Mouse (Mus musculus) G1E (cell line): ENCODE measurements around the gene Efcab3.

Experiments
- CTCF ChIP-seq: IDR thresholded peaks from 2 replicates; pipeline ENCODE4 v1.5.1; 2012; ENCODE audit warnings: low read depth, low read length, inconsistent platforms, mixed read lengths
- GATA1 ChIP-seq: IDR thresholded peaks from 2 replicates; pipeline ENCODE4 v1.6.1; 2012; ENCODE audit warnings: borderline replicate concordance, low read length, inconsistent platforms, mixed read lengths

- no peak for TF ChIP-seq CTCF
- no peak for TF ChIP-seq GATA1
These were observed 33.9 kb upstream of the Efcab3 start for GRCm38 (mm10) chr11:105029525-105029924.
